Mouse (Mus musculus): ENCODE data around the gene Naaladl2. TPM values are rescaled to one million over a fixed set of nuclear protein-coding genes. Genes with fewer than 3 reads are reported as not detected.

Naaladl2 gene
- polyA plus RNA-seq, 1 experiment from 2014 or later: 0.48 TPM

DNA sequence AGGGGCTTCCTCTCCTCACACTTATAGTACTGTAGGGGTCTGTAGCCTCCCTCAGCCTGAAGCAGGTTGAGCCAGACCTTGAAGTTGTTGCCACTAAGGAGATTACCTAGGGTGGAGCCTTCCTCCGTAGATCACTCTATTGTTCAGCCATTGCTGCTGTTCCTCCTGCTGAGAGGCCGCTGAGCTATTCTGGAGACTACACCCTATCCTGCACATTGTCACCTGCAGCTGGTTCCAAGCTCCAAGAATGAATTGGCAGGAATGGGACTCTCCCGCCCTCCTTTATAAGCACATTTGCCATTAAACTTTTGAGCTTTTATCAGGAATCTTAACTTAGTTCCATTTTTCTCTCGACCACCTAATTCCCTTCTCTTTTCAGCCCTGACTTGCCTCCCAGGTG lies 1064.3 kb downstream of the Naaladl2 start:
- ATAC-seq (ENCODE audit: insufficient read depth, low FRiP score, low TSS enrichment) (no peak), DNase-seq (ENCODE audit: low spot score) (no peak)
- H3K36me3 ChIP-seq (ENCODE audit: control insufficient read depth, insufficient read depth, low read length): no peaks in the 10 kb centered on the region
- no peak overlapping the region for H3K9ac ChIP-seq (ENCODE audit: low read length)
- H3K4me3 ChIP-seq (ENCODE audit: low read depth, low read length): no peak overlapping the region
- no peaks in the 10 kb centered on the region for H3K4me1 ChIP-seq (ENCODE audit: control insufficient read depth, insufficient read depth, low read length)
- H3K4me2 ChIP-seq (ENCODE audit: low read depth): no peak overlapping the region
- H3K27me3 ChIP-seq (ENCODE audit: control insufficient read depth, insufficient read depth, low read length): no peaks in the 10 kb centered on the region
- WGBS: 52% methylated on average over 4 of the region's 4 CpGs
- no peak overlapping the region for H3K27ac ChIP-seq (ENCODE audit: low read depth, low read length)
- H3K9me3 ChIP-seq (ENCODE audit: control insufficient read depth, low read length): no peaks in the 10 kb centered on the region

DNA sequence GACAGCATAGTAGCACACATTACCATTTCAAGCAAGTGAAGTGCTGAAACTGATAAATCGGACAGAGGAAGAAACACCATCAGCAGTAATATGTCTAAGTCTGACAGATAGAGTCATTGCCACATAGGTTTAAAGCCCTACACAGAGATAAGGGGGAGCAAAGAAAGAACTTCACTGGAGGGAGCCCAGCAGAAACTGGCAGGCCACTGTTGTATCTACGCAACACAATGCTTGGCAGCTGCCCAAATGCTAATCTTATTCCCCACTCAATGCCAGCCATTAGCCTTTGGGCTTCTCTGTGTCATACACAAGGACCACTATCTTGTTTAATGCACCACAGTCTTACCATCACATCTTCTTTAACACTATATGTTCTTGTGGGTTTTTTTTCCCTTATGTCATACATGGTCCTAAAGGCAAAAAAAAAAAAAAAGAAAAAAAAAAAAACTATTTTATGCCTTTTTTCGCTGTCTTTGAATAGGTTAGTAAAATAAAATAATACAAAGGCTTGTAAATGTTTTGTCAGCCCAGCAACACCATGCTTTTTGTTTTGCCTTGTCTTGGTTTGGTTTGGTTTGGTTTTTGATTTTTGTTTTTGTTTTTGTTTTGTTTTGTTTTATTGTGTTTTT lies 1072.8 kb downstream of the Naaladl2 start:
- H3K4me1 ChIP-seq (ENCODE audit: control insufficient read depth, insufficient read depth, low read length): no peaks in the 10 kb centered on the region
- no peak overlapping the region for H3K4me3 ChIP-seq (ENCODE audit: low read depth, low read length)
- H3K9me3 ChIP-seq (ENCODE audit: control insufficient read depth, low read length): no peaks in the 10 kb centered on the region
- H3K27ac ChIP-seq (ENCODE audit: low read depth, low read length): no peak overlapping the region
- DNase-seq (ENCODE audit: low spot score) (no peak), ATAC-seq (ENCODE audit: insufficient read depth, low FRiP score, low TSS enrichment) (no peak)
- no peaks in the 10 kb centered on the region for H3K27me3 ChIP-seq (ENCODE audit: control insufficient read depth, insufficient read depth, low read length)
- no peak overlapping the region for H3K9ac ChIP-seq (ENCODE audit: low read length)
- H3K4me2 ChIP-seq (ENCODE audit: low read depth): no peak overlapping the region
- WGBS: 73% methylated on average over 3 of the region's 3 CpGs
- no peaks in the 10 kb centered on the region for H3K36me3 ChIP-seq (ENCODE audit: control insufficient read depth, insufficient read depth, low read length)

DNA sequence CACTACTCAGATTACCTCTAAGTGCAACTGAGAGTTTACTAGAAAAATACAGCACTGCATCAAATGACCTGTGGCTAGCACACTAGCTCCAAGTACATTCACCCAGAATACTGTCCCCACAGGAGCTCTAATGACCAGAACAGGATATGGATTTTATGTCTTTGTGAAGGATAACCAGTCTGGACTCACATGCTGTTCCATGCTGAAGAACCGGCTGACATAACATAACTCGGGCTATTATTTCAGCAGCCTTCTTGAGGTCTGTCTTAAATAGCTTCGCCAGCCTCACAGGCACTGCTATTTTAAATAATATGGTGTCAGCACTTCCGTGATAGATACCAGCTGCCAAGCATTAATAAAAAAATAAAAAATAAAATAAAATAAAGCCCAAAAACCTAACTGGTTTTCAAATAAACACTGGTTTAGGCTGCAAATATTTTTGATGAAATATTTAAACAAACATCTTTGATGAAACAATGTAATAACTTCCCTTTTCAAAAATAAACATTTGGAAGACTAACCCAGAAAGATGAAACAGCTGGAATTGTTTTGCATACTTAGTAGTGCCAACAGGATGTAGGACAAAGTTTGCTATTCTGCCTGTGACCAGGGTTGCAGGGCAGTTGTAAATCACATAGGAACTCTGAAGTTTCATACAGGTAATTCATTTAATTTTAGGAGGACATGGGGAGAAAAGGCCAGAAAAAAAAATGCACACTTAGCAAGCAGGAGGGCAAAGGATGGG lies 1073.5 kb downstream of the Naaladl2 start:
- Histone ChIP-seq H3K4me3 (ENCODE audit: low read depth, low read length) (no peak overlapping the region), H3K4me2 (ENCODE audit: low read depth) (no peak overlapping the region), H3K9ac (ENCODE audit: low read length) (no peak overlapping the region), H3K9me3 (ENCODE audit: control insufficient read depth, low read length) (no peaks in the 10 kb centered on the region), H3K36me3 (ENCODE audit: control insufficient read depth, insufficient read depth, low read length) (no peaks in the 10 kb centered on the region), H3K27ac (ENCODE audit: low read depth, low read length) (no peak overlapping the region), H3K4me1 (ENCODE audit: control insufficient read depth, insufficient read depth, low read length) (no peaks in the 10 kb centered on the region), H3K27me3 (ENCODE audit: control insufficient read depth, insufficient read depth, low read length) (no peaks in the 10 kb centered on the region)
- 48% methylated on average over 4 of the region's 4 CpGs for WGBS
- ATAC-seq (ENCODE audit: insufficient read depth, low FRiP score, low TSS enrichment): no peak
- no peak for DNase-seq (ENCODE audit: low spot score)

DNA sequence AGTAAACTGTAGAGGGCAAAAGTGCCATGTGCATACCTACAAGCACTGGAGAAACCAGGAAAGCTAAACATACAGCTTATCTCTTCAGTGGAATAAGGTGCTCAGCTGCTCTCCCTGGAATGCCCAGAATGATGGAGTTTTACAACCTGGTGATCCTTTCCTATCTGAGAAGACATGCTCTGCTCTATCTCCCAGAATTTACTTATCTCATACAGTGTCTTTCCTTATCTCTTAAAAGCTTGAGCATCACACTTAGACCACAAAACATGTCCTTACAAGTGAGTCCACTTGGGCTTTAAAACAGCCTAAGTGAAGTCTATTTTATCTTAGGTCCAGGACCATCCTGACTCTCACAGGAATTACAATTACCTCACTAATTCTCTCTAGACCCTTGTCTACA lies 1095.8 kb downstream of the Naaladl2 start:
- no peak overlapping the region for H3K27ac ChIP-seq (ENCODE audit: low read depth, low read length)
- H3K4me2 ChIP-seq (ENCODE audit: low read depth): no peak overlapping the region
- no peaks in the 10 kb centered on the region for H3K9me3 ChIP-seq (ENCODE audit: control insufficient read depth, low read length)
- H3K4me3 ChIP-seq (ENCODE audit: low read depth, low read length): no peak overlapping the region
- no peaks in the 10 kb centered on the region for H3K36me3 ChIP-seq (ENCODE audit: control insufficient read depth, insufficient read depth, low read length)
- H3K27me3 ChIP-seq (ENCODE audit: control insufficient read depth, insufficient read depth, low read length): no peaks in the 10 kb centered on the region
- DNase-seq (ENCODE audit: low spot score) (no peak), ATAC-seq (ENCODE audit: insufficient read depth, low FRiP score, low TSS enrichment) (no peak)
- no peaks in the 10 kb centered on the region for H3K4me1 ChIP-seq (ENCODE audit: control insufficient read depth, insufficient read depth, low read length)
- H3K9ac ChIP-seq (ENCODE audit: low read length): no peak overlapping the region

DNA sequence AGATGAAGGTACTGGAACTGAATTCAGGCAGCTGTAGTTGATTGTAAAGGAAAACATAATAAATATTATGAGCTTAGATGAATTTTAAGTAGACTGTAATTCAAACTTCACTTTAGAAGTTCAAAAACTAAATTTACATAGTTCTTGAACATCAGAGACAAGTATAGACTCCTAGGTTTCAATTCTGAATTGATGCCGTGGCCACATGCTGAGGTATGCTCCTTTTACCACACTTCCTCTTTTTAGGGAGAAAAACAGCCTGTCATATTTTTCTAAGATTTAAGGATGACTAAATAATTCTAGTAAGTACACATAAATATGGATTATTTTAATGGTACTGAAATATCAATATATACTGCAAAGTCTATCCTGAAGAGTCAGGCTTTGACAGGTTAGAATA lies 1142.3 kb downstream of the Naaladl2 start:
- DNase-seq (ENCODE audit: low spot score): no peak
- Histone ChIP-seq H3K36me3 (ENCODE audit: control insufficient read depth, insufficient read depth, low read length) (no peaks in the 10 kb centered on the region), H3K9me3 (ENCODE audit: control insufficient read depth, low read length) (no peaks in the 10 kb centered on the region), H3K4me2 (ENCODE audit: low read depth) (no peak overlapping the region), H3K27me3 (ENCODE audit: control insufficient read depth, insufficient read depth, low read length) (no peaks in the 10 kb centered on the region), H3K27ac (ENCODE audit: low read depth, low read length) (no peak overlapping the region), H3K9ac (ENCODE audit: low read length) (no peak overlapping the region), H3K4me1 (ENCODE audit: control insufficient read depth, insufficient read depth, low read length) (no peaks in the 10 kb centered on the region), H3K4me3 (ENCODE audit: low read depth, low read length) (no peak overlapping the region)
- ATAC-seq (ENCODE audit: insufficient read depth, low FRiP score, low TSS enrichment): no peak
- 96% methylated on average over 1 of the region's 1 CpGs for WGBS

DNA sequence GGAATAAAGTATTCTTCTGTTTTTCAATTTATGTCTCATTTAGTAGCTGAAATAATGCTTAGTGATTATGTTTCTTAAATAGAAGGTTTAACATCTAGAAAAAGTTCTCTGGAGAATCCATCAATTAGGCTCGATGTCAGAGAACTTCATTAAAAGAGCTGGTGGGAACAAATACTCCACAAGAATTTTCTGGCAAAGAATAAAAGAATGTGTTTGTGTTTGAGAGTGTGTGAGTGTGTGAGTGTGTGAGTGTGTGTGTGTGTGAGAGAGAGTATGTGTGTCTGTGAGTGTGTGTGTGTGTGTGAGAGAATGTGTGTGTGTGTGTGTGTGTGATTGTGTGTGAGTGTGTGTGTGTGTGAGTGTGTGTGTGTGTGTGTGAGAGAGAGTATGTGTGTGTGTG lies 1170.3 kb downstream of the Naaladl2 start:
- no peak overlapping the region for H3K27ac ChIP-seq (ENCODE audit: low read depth, low read length)
- no peak overlapping the region for H3K9ac ChIP-seq (ENCODE audit: low read length)
- DNase-seq (ENCODE audit: low spot score) (no peak), ATAC-seq (ENCODE audit: insufficient read depth, low FRiP score, low TSS enrichment) (no peak)
- H3K4me2 ChIP-seq (ENCODE audit: low read depth): no peak overlapping the region
- WGBS: 88% methylated on average over 1 of the region's 1 CpGs
- no peaks in the 10 kb centered on the region for H3K36me3 ChIP-seq (ENCODE audit: control insufficient read depth, insufficient read depth, low read length)
- H3K9me3 ChIP-seq (ENCODE audit: control insufficient read depth, low read length): no peaks in the 10 kb centered on the region
- H3K4me1 ChIP-seq (ENCODE audit: control insufficient read depth, insufficient read depth, low read length): no peaks in the 10 kb centered on the region
- no peak overlapping the region for H3K4me3 ChIP-seq (ENCODE audit: low read depth, low read length)
- no peaks in the 10 kb centered on the region for H3K27me3 ChIP-seq (ENCODE audit: control insufficient read depth, insufficient read depth, low read length)

DNA sequence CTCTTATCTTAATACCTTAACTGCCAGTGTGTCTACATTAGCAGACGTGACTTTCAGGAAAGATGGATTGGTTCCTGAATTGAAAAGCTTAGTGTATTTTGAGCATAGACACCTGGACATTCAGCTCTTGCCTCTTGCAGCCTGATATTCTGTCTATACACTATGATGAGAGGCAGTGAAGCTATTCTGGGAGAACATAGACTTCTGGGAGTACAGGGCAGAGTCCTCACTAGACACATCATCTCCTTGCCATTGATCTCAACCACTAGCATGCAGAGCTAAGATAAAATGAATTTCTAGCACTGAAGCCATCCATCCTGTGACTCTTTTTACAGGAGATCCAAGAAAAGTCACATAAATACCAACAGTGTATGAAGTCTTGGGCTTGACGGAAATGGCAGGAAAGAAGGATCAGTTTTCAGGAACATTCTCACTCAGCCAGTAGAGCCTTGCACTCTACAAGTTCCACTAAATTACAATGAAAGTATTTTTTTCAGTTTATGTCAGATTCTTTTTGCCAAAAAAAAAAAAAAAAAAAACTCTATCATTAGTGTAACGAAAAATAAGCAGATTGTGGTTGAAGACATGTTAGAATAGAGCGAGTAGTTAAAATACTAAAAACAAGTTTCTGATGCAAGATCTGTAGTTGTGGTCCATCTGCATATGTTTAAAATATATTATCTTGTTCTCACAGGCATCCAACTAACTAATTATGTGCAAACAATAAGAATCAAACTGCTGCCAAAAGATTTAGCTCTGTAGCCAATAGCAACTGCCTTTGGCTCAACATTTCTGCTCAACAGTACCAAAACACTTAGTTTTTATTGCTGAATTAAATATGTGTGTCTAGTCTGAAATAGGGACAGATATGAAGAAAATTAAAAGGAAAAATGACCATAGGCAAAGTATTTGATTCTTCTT lies 1171.1 kb downstream of the Naaladl2 start:
- no peak overlapping the region for H3K4me2 ChIP-seq (ENCODE audit: low read depth)
- H3K27me3 ChIP-seq (ENCODE audit: control insufficient read depth, insufficient read depth, low read length): no peaks in the 10 kb centered on the region
- no peak overlapping the region for H3K4me3 ChIP-seq (ENCODE audit: low read depth, low read length)
- no peak for ATAC-seq (ENCODE audit: insufficient read depth, low FRiP score, low TSS enrichment)
- no peak overlapping the region for H3K27ac ChIP-seq (ENCODE audit: low read depth, low read length)
- H3K36me3 ChIP-seq (ENCODE audit: control insufficient read depth, insufficient read depth, low read length): no peaks in the 10 kb centered on the region
- 92% methylated on average over 4 of the region's 4 CpGs for WGBS
- no peaks in the 10 kb centered on the region for H3K4me1 ChIP-seq (ENCODE audit: control insufficient read depth, insufficient read depth, low read length)
- no peak for DNase-seq (ENCODE audit: low spot score)
- no peaks in the 10 kb centered on the region for H3K9me3 ChIP-seq (ENCODE audit: control insufficient read depth, low read length)
- H3K9ac ChIP-seq (ENCODE audit: low read length): no peak overlapping the region

DNA sequence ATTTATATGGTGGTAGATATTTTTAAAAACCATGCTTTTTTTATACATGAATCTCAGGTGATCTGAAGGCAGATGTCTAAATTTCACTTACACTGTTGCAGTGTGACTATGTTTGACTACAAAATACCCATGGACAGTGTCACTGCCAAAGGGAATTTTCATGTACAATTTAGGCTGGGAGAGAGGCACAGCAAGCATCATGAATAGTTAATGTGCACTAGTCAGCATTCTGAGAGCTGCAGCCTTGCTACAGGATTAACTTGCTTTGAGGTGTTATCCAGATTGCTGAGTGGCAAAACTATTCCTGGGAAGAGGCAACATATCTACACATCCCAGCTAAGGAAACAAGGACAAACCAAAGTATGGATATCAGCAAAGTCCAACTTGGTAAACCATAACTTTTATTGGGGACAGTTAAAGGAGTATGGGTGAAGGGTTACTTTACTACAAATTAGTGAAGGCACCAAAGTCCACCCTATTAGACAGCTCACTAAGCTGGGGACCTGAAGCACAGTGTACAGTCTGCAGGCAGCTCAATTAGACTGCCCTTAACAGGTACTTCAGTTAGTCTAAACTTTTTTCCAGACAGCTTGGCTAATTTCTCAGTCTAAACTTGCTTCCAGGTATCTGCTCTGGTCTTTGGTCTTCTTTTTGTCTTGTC lies 1181.0 kb downstream of the Naaladl2 start:
- DNase-seq (ENCODE audit: low spot score) (no peak), ATAC-seq (ENCODE audit: insufficient read depth, low FRiP score, low TSS enrichment) (no peak)
- Histone ChIP-seq H3K4me2 (ENCODE audit: low read depth) (no peak overlapping the region), H3K4me3 (ENCODE audit: low read depth, low read length) (no peak overlapping the region), H3K27ac (ENCODE audit: low read depth, low read length) (no peak overlapping the region), H3K9me3 (ENCODE audit: control insufficient read depth, low read length) (no peaks in the 10 kb centered on the region), H3K36me3 (ENCODE audit: control insufficient read depth, insufficient read depth, low read length) (no peaks in the 10 kb centered on the region), H3K4me1 (ENCODE audit: control insufficient read depth, insufficient read depth, low read length) (no peaks in the 10 kb centered on the region), H3K9ac (ENCODE audit: low read length) (no peak overlapping the region), H3K27me3 (ENCODE audit: control insufficient read depth, insufficient read depth, low read length) (no peaks in the 10 kb centered on the region)

All from neural tube, embryonic 11.5 days (tissue).